Mouse (Mus musculus) thymus, postnatal 14 days (tissue): ENCODE measurements around the gene Phgr1.

Experiments used
- DNase-seq: peaks from one replicate; pipeline ENCODE4 v3.0.0; 2021

Phgr1 gene

DNA sequence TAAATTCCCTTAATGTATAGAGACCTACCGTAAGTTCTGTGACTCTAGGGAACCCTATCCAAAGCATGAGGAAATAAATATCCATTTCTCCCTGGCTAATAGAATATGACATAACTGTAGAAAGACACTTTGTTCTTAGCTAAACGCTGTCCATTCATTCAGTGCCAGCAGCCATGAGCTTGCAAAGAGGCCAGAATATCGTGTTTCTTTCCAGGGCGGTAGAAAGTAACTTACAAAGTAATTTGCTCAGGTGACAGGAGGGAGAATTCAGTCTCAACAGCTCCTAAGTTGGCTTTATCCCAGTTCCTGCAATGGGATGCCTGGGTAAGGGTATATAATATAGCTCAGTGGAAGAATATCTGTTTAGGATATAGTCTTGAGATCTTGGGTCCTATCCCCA lies 51.8 kb downstream of the Phgr1 start:
- no peak for DNase-seq
